Mouse (Mus musculus) lung, postnatal 10 days (tissue): Measurements from ENCODE around the gene Ripor2.

Experiments
- DNase-seq: peaks from one replicate; pipeline ENCODE4 v3.0.0; 2021

Gene Ripor2

DNA sequence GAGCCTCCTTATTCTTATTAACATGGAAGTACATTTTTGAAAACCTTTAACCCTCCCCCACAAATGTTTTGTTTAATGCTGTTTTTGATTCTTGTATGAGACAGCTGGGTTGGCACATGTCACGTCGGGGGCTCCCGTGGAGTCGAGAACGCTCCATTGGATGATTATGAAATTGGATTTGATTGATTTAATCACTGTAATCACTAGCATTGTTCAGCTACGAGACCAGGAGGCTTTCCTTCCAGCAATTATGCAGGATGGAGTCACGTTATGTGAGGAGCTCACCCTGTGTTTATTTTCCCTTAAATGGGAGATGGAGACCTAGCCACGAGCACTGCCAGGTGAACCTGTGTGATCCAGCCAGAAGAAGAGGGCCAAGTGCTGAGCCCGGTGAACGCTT is at the start of gene Ripor2:
Ripor2 (plus strand) TSS at position 357 of the 400 bp plus-strand sequence.
- no peak for DNase-seq

DNA sequence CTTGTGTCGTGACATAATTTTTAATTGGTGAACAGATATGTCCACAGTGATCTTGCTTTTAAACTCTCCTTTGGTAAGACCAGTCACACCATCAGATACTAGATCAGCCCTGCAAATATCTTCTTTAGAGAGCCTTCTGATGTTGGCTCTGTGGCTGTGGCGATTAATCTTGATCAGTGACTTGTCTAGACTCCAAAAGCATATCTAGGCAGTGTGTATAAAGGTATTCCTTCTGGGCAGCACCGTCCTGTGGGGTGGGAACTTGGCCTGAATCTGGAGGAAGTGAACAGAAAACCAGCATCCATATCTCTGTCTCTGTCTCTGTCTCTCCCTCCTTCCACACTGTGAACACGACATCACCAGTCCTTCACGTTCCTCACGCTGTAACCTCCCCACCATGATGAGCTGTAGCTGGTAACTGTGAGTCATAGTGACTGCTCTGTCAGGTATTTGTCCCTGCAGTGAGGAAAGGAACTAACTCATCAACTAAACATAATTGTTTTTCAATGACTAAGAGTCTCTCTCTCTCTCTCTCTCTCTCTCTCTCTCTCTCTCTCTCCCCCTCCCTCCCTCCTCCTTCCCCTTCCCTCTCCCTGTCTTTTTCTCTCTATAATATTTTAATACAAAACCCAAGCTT is 45.3 kb upstream of the Ripor2 start:
- no peak for DNase-seq

DNA sequence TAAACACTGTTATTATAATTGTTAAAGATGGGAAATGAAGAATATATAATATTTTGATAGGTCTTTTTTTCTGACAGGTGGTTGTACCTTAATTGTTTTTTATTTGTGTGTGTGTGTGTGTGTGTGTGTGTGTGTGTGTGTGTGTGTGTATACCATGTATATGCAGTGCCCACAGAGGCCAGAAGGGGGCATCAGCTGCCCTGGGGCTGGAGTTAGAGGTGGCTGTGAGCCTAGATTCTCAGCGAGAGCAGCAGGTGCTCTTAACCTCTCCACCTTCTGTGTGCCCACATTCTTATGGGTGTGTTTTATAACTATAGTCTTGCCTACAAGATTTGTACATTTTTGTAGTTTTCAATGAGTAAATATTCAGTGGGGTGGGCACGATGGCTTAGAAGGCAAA is 44.0 kb upstream of the Ripor2 start:
- DNase-seq: no peak

DNA sequence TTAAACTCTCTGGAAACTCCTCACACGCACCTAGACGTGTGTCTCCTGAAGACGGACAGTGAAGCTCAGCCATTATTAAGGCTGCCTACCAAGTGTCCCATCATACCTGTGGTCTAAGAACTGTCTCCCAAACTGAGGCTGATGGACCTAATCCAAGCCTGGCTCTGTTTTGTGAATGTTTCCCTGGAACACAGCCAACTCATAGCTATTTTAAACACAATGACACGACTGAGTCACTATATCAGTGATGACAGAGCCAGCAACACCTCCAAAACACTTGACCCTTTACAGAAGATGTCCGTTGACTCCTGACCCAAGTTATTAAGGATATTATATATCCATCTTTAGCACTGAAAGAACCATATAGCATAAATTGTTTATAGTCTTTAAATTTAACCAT is 43.0 kb upstream of the Ripor2 start:
- peak; percentile 24 for DNase-seq

DNA sequence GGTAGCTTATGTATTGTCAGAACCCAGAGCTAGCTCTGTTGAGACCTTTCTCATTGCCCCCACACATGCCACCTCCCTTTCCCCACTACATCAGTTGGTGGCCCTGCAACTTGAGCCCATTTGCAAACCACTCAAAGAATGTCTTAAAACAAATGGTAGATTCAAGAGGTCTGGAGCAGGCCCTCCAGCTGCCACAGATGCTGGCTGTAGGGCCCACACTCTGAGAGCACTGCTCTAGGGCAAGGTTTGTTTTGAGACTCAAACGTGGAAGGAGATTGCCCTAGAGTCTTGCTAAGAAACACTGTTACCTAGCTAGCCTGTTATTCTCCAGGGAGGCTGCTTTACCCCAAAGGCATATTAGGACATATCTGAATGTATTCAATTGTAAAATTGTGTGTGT is 36.3 kb upstream of the Ripor2 start:
- no peak for DNase-seq

DNA sequence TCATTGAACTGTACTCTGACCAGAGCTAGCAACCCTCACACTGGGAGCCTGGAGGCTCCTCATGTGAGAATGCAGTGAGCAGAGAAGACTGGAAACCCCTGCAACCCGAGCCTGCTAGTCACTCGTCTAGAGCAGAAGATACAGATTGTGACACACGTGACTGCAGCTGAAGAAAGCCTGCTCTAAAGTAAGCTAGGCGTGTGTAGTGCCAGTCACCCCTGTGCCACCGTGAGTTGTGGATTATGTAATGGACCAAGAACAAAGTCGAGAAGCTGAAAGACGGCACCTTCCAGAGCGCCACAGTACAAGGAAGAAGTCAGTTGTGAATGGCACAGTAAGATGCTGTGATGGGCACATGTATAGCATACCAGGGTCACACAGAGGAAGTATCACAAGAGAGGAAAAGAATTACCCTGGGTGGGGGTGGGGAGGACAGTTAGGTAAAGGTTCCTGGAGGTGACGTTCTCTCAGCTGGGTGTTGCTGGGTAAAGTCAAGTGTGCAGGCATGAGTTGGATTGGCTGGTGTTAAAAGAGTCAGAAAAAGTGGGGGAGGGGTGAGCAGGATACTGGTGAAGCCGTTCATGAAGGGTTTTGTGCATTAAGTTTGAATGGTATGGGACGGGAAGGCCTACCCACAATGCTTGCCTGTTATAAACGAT is 35.1 kb upstream of the Ripor2 start:
- DNase-seq: no peak

DNA sequence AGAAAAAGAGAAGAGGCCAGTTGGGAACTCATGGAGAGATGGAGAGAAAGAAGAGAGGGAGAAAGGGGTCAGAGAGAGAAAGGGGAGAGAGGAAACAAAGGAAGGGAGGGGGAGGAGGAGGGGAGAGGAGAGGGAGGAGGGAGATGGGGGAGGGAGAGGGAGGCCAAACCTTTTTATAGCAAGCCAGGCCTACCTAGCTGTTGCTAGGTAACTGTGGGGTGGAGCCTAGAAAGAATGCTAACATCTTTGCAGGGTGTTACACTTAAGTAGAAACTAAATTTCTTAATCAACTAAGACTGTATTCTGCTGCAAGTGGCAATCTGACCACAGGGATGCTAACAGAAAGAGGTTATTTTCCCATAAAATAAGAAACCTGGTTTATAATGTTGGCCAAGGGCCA is 33.1 kb upstream of the Ripor2 start:
- DNase-seq: no peak

DNA sequence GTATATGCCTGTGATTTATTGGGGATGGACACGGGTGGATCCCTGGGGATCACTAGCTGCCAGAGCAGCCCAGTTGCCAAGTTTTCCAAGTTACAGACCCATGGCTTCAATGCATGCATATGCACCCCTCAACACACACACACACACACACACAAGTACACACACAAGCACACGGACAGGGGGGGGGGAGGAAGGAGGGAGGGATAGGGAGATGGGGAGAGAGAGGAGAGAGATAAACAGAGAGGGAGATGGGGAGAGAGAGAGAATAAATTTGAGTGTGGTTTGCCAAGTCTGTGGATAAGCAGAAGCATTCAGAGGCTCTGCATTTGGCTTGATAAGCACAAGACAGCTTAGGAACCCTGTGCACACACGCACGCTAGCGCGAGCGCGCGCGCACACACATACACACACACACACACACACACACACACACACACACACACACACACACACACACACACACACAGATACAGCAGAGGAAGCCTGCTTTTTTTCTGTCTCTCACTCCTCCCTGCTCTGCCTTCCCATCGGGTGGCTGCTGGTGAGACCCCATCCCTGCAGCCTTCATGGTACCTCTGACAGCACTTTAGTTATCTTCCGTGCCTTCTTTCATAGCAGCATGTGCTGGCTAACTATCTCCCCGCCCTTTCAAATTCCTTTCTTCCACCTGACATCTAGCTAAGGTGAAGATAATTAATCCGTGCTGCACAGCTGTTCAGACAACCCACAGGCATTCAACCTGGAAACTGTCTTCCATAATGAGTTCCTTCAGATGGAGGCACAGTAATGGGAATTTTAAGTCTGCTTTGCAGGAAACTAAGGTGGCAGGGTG is 30.7 kb upstream of the Ripor2 start:
- DNase-seq: no peak

DNA sequence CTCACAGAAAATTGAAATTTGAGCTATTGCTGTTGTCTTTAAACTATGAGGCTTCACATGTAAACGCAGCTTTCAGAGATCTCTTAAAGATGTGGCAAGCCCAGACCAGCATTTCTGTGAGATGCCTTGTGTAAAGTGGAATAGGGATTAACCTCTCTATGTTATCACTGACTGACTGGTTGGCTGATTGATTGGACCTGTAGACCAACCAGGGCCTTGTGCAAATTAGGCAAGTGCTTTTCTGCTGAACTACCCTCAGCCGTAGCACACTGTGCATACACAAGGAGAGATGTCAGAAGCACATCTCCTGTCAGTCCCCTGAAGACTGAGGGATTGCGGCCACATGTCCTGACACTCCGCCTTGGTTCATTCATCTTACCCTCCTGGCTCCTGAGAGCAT is 29.9 kb upstream of the Ripor2 start:
- no peak for DNase-seq

DNA sequence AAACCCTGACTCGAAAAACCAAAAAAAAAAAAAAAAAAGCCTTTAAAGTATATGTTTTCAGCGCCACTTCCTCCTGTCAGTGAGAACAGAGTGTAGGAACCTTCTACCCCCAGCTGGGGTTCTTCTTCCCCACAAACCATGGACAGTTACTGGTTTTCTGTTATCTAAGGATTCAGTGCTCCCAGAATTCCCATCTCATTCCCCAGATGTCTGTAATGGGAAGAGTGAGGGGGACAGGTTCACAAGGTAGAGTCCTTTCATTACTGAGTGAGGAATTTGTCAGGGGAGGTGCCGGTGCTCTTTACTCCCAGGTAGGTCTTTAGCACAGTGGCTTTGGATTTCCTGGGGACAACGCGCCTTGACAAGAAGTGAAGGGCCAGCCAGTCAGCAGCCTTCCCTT is 20.6 kb upstream of the Ripor2 start:
- no peak for DNase-seq

DNA sequence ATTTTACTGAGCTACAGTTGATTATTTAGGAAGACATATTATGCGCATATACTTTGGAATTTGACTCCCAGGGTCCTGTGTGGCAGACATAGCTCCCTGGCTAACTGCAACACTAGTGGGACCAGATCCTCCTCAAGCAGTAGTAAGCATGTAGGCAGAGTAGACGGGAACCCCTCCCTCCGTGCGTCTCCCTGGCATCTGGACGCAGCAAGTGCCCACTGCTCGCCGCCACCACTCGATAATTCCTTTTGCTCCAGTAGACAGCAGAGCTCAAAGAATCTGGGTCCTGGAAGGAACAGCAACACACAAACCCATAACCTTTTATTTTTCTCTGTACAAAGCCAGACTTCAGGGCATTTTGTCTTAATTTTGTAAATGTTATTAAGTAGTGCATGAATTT is 17.3 kb upstream of the Ripor2 start:
- peak; percentile 22 for DNase-seq

DNA sequence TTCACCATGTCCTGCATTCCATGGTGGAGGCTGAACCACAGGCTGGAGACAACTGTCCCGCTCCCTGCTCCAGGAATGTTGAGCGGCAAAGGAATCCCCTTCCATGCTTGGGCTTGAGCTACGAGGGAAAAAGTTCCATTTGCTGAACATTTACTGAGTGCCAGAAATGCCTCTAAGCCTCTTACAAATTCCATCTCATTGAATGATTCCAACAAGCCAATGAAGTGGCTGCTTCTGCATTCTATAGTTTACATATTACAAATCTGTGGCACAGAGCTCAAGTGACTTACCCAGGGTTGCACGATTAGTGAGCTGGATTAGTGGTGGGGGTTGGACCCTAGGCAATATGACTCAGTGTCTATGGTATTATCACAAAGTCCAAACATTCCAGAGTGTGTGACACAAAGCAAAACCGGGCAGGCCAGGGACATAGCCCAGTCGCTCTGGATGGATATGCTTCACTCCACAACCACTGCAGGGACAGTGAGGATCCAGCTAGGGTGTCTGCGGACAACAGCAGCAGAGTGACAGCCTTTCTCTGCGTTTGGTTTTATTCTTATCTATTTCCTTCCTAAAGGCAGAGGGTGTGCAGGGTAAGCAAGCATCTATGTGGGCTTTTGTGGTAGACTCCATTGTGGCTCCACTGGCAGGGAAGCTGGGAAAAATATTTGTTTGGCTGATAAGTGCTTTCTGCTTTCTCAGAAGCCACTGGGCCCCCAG is 16.6 kb upstream of the Ripor2 start:
- peak; percentile 44 for DNase-seq

DNA sequence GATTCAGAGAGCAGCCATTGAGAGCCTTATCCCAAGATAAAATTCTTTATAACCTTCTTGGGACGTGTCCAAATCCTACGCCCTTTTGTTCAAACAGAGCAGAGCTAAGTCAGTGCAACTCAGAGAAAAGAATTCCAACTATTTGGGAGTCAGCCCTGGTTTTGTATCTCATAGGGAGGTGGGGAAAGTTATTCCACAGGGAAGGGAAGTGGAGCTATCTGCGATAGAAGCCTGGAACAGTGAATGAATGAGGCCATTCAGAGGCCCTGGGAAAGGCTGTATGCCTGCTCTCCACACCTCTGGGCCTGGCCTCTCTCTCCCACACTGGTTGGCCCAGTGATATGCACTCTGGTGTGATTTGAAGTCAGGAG is 16.1 kb upstream of the Ripor2 start:
- DNase-seq: peak; percentile 73

DNA sequence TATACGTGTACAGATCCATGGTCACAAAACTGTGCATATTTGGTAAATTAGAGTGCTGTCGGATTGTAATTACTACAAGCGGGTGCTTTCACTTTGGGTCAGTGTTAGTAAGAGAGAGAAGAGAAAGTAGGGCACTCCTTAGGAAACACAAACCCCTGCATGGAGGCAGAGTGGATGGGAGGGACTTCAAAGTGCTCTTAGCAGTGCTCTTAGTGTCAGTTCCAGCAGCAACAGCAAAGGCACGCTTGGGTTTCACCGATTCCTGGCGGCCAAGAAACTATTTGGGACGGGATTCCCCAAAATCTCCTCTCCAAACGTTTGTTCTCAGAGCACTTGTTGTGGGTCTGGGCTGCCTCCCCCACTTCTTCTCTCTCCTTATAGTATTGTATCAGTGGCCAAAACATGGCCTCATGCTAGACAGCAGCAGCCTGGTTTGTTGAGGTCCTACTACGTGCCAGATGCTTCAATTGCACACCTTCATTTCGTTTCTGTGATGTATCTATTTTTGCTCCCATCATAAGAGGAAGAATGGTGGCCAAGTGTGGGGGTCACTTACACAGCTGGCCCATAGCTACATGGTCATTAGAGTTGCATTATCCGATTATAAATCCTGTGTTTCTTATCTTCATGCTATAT is 14.7 kb upstream of the Ripor2 start:
- peak; percentile 53 for DNase-seq

DNA sequence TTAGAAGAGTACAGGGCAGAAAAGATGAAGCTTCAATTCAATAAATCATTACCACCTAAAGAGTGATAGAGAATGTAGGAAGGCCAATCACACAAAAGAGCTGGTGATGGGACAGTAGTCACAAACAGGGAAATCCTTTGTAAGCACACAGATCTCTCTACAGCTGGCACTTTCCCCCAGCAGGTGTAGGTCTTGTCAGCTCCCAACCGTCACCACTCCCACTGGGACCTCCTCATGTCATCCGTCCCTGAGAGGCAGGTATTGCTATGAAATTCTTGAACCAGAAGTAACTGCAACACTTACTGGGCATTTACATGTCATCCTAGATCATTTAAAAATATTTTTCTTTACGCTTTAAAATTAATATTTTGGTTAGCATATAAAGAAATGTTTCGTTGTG is 12.9 kb upstream of the Ripor2 start:
- DNase-seq: no peak

DNA sequence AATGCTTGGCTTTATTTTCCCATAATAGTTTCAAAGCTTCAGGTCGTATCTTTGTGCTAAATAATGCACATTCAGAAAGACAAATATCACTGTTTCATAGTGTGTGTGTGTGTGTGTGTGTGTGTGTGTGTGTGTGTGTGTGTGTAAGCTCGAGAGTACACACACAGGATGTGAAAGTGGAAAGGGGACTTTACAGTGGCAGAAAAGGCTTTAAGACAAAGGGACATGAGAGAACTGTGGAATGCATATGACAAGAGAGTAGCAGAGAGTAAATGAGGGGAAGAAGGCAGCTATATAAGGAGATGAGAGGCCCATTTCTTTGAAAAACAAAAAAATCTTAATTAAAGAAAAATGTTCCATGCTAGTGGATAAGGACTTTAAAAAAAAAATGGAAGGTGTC is 11.3 kb upstream of the Ripor2 start:
- no peak for DNase-seq

DNA sequence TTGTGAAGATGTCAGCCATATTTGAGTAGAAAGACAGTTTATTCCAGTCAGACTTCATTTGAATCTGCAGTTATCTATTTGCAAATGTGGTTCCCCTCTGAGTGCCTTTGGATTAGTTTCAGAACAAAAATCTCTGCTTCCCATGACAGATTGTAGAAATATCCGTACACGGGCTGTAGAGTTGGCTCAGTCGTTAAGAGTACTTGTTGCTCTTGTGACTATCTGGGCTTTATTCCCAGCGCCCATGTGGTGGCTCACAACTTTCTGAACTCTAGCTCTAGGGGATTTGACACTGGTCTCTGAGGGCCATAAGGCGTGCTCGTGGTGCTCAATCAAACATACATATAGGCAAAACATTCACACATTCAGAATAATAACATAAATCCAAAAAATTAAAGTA is 10.1 kb upstream of the Ripor2 start:
- no peak for DNase-seq

DNA sequence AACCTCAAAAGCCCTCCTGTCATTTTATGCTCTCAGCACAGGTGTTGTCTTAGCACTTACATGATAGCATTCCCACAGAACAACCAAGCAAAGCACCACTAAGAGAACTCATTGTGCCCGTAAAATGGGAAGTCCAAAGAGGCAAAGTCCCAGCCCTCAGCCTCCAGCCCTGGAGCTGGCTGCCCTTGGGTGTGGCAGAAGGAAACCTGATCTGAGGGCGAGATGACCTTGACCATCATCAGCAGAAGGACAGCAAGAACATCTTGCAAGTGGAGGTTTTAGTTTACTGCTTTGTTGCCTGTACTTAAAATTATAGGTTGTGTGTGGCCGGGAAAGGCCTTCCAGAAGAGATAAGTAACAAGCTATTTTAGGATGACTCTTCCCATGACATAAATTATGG is 6.9 kb upstream of the Ripor2 start:
- DNase-seq: no peak

DNA sequence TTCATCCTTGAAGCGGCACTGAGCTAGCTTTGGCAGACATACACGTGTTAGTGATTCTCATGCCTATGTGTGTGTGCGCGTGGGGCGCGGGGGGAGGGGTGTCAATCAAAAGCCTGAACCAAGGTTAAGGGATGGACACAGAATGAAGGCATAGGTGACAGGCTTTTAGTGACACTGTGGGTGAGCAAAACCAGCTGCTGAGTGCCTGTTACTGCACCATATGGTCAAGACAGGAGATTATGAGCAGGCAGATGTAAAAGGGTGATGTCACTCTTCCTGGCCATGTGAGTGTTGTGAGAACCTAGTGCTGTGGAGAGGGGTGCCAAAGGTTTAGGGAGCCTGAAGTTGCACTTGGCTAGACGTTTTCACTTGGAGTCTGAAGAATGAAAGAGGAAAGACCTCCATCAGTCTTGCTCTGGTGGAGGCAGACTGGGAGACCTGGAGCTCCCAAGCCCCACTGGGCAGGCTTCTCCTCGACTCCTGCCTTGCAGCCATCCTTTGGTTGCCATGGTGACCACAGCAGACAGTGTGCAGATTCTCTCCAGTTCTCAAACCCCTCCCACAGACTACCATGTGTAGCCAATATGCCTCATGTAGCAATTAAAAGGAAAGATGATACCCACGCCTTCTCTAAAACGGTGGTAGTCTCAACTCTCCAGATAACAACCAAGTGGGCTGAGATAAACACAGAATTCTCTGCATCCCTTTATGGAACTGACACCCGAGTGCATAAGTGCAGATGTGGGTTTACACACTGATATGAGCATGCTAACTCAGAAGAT is 5.5 kb upstream of the Ripor2 start:
- peak; percentile 11 for DNase-seq

DNA sequence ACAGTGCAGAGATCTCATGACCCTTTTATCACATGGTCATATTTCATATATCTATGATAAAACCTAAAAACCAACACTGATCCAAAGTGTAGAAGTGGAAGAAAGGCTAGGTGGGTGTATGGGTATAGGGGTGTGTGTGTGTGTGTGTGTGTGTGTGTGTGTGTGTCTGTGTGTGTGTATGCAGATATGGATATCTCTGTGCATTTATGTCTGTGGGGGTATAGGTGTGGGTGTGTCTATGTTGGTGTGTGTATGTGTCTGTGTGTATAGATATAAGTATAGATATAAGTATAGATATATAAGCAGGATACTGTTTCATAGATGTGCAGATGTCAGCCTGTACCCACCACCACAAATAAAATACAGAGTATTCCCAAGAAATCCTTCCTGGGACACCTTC is 3.7 kb upstream of the Ripor2 start:
- DNase-seq: no peak

DNA sequence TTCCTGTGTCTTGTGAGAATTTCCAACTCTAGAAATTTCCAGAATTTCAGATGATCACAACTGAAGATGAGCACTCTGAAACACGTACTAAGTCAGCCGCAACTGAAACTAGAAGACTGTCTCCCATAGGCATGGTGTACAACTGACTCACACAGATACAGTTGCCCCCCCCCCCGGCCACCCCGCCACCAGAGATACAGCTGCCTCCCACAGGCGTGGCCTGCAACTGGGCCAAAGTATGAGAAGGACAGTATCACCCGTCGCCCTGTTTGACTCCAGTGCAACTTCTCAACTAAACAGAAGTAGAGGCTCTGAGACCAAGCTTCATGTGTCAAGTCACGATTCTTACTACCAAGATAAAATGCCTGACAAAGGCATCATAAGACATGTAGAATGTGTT is 1.2 kb upstream of the Ripor2 start:
- DNase-seq: no peak

DNA sequence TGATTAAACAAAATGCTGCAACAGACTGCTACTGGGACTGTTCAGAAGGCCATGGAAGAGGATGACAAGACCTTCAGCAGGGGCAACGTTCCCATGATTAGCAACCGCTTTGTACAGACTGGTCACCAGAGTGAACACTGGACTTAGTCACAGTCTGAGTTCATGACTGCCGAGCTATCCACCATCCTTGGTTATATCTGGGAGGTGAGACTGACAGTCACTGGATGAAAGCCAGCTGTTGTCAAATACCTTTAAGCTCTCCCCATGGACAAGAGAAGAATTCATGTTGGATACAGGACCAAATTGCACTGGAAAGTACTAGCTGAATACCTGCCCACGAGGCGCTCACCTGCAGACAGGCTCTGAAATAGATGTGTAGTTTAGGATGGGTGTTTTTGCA is 2.4 kb downstream of the Ripor2 start:
- DNase-seq: no peak
